Mouse (Mus musculus): ENCODE measurements at regions not wholly inside any gene's neighbourhood (a gene's known extent, or its start where the extent isn't known, plus 50 kb on each side); places are given as distances from the start of the nearest gene placed in this dataset.

DNA sequence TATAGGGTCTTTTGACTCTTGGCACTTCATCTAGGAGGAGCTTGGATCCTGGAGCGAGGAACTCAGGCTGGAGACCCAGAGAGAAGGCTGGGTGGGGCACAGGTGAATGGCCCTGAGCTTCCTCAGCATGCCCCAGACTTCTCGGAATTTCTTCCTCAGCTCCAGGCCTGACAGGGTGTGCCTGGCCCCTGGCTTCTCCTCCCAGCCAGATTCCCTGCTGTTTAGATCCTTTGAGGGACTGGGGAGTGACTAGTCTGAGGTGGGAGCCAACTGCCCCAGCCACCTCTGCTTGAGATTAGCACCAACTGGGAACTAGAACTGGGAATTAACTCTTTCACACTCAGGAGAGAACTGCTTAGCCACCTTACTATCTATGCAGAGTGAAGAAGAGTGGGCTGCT lies 325.8 kb downstream of the Mllt3 start:
- TF ChIP-seq ZC3H11A (IDR thresholded peaks at IDR 0.05; ENCODE audit: borderline replicate concordance, low read depth, low read length) (no peak), HCFC1 (IDR thresholded peaks at IDR 0.05; ENCODE audit: borderline replicate concordance, insufficient read depth, low read length) (no peak), MAFK (IDR thresholded peaks at IDR 0.05; ENCODE audit: insufficient read depth, low read depth, low read length) (no peak), ZNF384 (IDR thresholded peaks at IDR 0.05; ENCODE audit: low read depth, low read length) (no peak)
